Mouse (Mus musculus): Measurements from ENCODE around the gene Gsg1l. TPM values are rescaled to one million over a fixed set of nuclear protein-coding genes. Genes with fewer than 3 reads are reported as not detected.

Gene Gsg1l
- polyA plus RNA-seq, 1 experiment = 0.20 TPM

DNA sequence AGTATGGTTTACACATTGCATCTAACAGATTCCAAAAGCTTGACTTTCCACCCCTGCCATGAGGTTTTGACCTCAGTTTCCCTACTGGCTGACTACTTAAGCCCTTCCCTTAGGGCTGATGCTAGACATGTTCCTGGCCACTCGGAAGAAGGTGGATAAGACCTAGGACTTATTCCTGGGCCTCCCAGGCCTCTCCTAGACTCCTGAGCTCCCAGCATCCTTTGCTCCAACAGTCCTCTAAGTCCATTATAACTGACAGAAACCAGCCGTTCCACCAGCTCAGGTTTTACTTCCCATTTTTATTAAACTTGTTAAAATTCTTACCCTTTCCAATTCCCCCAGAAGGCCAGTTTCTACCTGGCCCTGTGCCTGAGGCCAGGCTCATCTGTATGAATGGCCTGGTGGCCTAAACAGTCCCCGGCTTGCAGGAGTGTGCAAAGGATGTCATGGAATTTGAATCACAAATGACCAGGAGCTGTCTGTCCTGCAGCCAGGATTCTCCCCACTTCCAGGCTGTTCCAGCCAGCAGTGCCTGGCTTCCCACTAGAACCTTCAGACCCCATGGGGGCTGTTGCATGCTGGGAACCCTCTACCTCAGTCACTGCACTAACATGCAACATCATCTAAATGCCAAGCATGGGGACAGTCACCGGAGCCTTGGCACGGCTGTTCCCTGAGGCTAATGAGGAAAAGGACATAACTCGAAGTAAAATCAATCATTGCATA, 139.7 kb downstream of the Gsg1l start:
- Histone ChIP-seq H3K4me1 (ENCODE audit: control insufficient read depth, insufficient read depth, insufficient read length, low read length) (no peaks in the 10 kb centered on the region), H3K27me3 (ENCODE audit: control insufficient read depth, insufficient read depth, low read length) (no peaks in the 10 kb centered on the region), H3K27ac (ENCODE audit: insufficient read depth, low read depth, low read length) (no peak overlapping the region), H3K4me3 (ENCODE audit: low read depth, low read length) (no peak overlapping the region), H3K36me3 (ENCODE audit: control insufficient read depth, insufficient read depth, low read length) (no peaks in the 10 kb centered on the region)
- WGBS = 70% methylated on average over 6 of the region's 6 CpGs
- TF ChIP-seq POLR2A (IDR thresholded peaks at IDR 0.05; ENCODE audit: low read depth, low read length) = no peak

DNA sequence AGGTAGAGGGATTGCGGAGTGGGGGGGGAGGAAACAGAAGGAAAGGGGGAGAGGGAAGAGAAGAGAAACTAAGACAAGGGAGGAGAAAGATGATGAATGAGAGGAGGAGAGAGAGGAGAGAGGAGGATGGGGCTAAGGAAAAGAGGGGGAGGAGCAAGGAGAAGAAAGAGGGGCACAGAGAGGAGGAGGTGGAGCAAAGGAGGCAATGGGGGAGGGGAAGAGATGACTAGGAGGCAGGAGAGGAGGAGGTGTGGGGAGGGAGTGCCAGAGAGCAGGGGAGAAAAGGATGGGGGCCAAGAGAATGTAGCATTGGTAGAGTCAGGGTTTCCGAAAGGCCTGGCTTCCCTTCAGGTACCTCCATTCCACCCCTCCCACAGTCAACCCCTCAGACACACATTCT, 147.9 kb downstream of the Gsg1l start:
- WGBS = 72% methylated on average over 2 of the region's 2 CpGs
- Histone ChIP-seq H3K4me1 (ENCODE audit: control insufficient read depth, insufficient read depth, insufficient read length, low read length) (no peaks in the 10 kb centered on the region), H3K27me3 (ENCODE audit: control insufficient read depth, insufficient read depth, low read length) (no peaks in the 10 kb centered on the region), H3K27ac (ENCODE audit: insufficient read depth, low read depth, low read length) (no peak overlapping the region), H3K4me3 (ENCODE audit: low read depth, low read length) (no peak overlapping the region), H3K36me3 (ENCODE audit: control insufficient read depth, insufficient read depth, low read length) (no peaks in the 10 kb centered on the region)
- TF ChIP-seq CTCF (IDR thresholded peaks at IDR 0.05; ENCODE audit: extremely low read depth, insufficient read length, insufficient replicate concordance, low read depth, low read length) (no peak), POLR2A (IDR thresholded peaks at IDR 0.05; ENCODE audit: low read depth, low read length) (no peak)

DNA sequence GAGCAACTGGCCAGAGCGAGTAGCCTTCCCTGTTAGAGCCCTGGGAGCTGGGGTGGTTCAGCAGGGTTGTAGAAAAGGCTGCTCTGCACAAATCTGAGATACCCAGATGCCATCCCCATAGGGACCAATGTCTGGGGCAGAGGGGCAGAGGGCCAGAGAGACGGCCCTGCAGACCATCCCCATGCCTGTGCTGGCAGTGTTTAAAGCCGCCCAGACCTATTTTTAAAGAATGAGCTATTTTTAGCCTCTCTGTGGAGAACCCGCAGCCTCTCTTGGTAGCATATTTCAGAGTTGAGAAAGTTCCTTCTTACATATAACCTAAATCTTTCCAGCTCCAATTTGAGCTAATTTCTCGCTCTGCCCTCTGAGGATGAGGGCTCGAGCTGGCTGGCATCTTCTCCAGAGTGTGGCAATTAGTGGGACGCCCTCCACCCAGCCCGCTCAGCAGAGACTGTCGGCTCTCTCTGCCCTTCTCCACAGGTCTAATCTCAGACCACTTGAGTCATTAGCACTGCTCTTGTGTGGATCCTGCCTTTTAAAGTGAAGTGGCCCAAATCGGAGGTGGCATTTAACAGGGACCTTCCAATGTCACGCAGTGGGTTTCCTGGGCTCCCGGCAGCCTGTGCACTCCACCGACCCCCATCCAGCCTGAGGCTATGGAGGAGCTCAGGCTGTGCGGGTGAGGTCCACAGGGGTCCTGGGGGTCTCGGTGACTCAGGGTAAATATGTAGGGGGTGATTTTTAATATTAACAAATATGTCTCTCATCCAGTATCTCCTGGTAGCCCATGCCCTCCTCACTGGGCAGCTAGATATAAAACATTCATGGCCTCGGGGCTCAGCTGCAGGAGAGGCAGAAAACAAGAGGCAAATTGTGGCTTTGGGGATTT, 148.6 kb downstream of the Gsg1l start:
- Histone ChIP-seq H3K4me3 (ENCODE audit: low read depth, low read length) (no peak overlapping the region), H3K27ac (ENCODE audit: insufficient read depth, low read depth, low read length) (no peak overlapping the region), H3K4me1 (ENCODE audit: control insufficient read depth, insufficient read depth, insufficient read length, low read length) (no peaks in the 10 kb centered on the region), H3K27me3 (ENCODE audit: control insufficient read depth, insufficient read depth, low read length) (no peaks in the 10 kb centered on the region), H3K36me3 (ENCODE audit: control insufficient read depth, insufficient read depth, low read length) (no peaks in the 10 kb centered on the region)
- TF ChIP-seq POLR2A (IDR thresholded peaks at IDR 0.05; ENCODE audit: low read depth, low read length) = no peak
- TF ChIP-seq CTCF (IDR thresholded peaks at IDR 0.05; ENCODE audit: extremely low read depth, insufficient read length, insufficient replicate concordance, low read depth, low read length) = no peak
- 54% methylated on average over 16 of the region's 16 CpGs for WGBS

DNA sequence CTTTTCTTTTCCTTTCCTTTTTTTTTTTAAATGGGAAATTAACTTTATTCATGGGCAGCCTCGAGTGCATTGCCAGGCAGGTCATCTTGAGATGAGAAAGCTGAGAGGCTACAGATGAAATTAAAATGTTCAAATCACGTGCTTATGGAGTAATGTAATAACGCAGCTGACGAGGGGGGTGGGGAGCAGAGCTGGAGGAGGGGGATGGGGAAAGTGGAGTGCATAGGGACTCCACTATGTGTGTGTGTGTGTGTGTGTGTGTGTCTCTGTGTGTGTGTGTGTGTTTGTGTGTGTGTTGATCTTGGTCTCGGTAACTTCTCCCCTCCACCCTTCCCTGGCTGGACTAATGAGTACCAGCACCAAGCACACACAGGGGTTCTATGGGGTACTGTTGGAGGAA, 150.6 kb downstream of the Gsg1l start:
- no peak overlapping the region for H3K27ac ChIP-seq (ENCODE audit: insufficient read depth, low read depth, low read length)
- H3K27me3 ChIP-seq (ENCODE audit: control insufficient read depth, insufficient read depth, low read length) = no peaks in the 10 kb centered on the region
- WGBS = 44% methylated on average over 5 of the region's 5 CpGs
- no peaks in the 10 kb centered on the region for H3K4me1 ChIP-seq (ENCODE audit: control insufficient read depth, insufficient read depth, insufficient read length, low read length)
- TF ChIP-seq POLR2A (IDR thresholded peaks at IDR 0.05; ENCODE audit: low read depth, low read length) (no peak), CTCF (IDR thresholded peaks at IDR 0.05; ENCODE audit: extremely low read depth, insufficient read length, insufficient replicate concordance, low read depth, low read length) (no peak)
- no peak overlapping the region for H3K4me3 ChIP-seq (ENCODE audit: low read depth, low read length)
- H3K36me3 ChIP-seq (ENCODE audit: control insufficient read depth, insufficient read depth, low read length) = no peaks in the 10 kb centered on the region

DNA sequence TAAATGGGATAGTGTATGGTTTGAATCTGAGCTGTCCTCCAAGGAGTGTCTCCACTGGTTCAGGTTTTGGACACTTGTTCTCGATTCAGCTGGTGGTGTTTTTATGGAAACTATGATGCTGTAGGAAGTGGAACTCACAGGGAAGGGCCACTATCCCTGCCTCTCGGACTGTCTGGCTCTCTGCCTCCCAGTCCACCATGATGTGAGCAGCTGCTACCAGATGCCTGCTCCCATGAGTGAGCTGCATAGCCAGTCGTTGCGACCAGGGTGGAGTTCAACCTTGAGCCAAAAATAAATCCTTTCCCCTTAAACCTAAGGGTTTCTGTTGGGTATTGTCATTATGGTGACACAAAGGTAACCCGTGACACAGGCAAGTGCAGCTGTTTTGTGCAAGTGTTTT, 158.2 kb downstream of the Gsg1l start:
- WGBS = 71% methylated on average over 5 of the region's 5 CpGs
- H3K4me1 ChIP-seq (ENCODE audit: control insufficient read depth, insufficient read depth, insufficient read length, low read length) = no peaks in the 10 kb centered on the region
- H3K36me3 ChIP-seq (ENCODE audit: control insufficient read depth, insufficient read depth, low read length) = no peaks in the 10 kb centered on the region
- no peaks in the 10 kb centered on the region for H3K27me3 ChIP-seq (ENCODE audit: control insufficient read depth, insufficient read depth, low read length)
- H3K27ac ChIP-seq (ENCODE audit: insufficient read depth, low read depth, low read length) = no peak overlapping the region
- no peak overlapping the region for H3K4me3 ChIP-seq (ENCODE audit: low read depth, low read length)
- TF ChIP-seq CTCF (IDR thresholded peaks at IDR 0.05; ENCODE audit: extremely low read depth, insufficient read length, insufficient replicate concordance, low read depth, low read length) = no peak
- no peak for TF ChIP-seq POLR2A (IDR thresholded peaks at IDR 0.05; ENCODE audit: low read depth, low read length)

DNA sequence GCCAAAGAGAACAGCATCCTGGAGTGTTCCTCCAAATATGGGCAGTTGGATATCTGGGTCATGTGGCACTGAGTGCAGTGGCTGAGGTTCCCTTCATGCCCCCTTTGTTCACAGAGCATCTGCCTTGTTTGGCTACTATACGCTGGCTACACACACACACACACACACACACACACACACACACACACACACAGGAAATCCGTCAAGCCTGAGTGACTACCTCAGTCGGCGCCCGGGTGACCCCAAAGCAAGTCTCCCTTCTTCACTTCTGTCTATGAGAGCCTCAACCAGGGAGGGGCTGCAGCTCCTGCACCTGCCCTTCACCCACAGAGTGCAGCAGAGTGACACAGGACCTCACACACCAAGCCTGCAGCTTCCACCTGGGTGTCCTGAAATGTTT, 161.4 kb downstream of the Gsg1l start:
- WGBS = 59% methylated on average over 5 of the region's 5 CpGs

DNA sequence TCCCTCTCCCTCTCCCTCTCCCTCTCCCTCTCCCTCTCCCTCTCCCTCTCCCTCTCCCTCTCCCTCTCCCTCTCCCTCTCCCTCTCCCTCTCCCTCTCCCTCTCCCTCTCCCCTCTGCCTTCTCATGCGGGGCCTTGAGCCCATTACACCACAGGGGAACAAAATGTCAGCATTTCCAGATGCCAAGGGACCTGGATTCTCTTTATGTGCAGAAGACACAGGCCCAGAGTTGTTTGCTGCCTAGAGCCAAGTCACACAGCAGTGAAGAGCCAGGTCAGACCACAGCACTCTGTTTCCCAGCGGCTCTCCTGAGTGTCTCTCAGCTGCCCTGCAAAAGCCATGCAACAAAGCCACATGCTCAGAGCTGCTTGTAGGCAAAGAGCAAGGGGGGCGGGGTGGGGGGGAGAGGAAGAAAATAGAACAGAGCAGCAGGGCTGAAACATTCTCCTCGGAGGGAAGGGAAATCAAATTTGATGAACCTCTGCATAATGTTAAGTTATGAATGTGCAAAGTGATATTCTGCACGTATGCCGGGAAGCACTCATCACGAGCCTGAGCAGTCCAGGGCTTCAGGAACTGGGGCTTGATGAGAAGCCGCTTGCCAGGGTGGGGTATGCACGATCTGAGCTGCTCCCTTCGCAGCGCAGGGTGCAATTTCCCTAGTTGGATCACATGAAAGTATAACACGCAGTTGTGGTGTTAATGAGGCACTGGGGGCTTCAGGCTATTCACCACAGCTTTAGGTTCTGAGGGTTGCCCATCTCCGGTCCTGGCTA, 181.6 kb downstream of the Gsg1l start:
- Histone ChIP-seq H3K36me3 (ENCODE audit: control insufficient read depth, insufficient read depth, low read length) (no peaks in the 10 kb centered on the region), H3K27me3 (ENCODE audit: control insufficient read depth, insufficient read depth, low read length) (no peaks in the 10 kb centered on the region), H3K27ac (ENCODE audit: insufficient read depth, low read depth, low read length) (no peak overlapping the region), H3K4me1 (ENCODE audit: control insufficient read depth, insufficient read depth, insufficient read length, low read length) (no peaks in the 10 kb centered on the region), H3K4me3 (ENCODE audit: low read depth, low read length) (no peak overlapping the region)
- TF ChIP-seq CTCF (IDR thresholded peaks at IDR 0.05; ENCODE audit: extremely low read depth, insufficient read length, insufficient replicate concordance, low read depth, low read length) = no peak
- TF ChIP-seq POLR2A (IDR thresholded peaks at IDR 0.05; ENCODE audit: low read depth, low read length) = no peak
- 67% methylated on average over 13 of the region's 13 CpGs for WGBS

More for the DNA sequence above, 161.4 kb downstream of the Gsg1l start:
- H3K4me3 ChIP-seq (ENCODE audit: low read depth, low read length) = no peak overlapping the region
- no peaks in the 10 kb centered on the region for H3K36me3 ChIP-seq (ENCODE audit: control insufficient read depth, insufficient read depth, low read length)
- H3K27ac ChIP-seq (ENCODE audit: insufficient read depth, low read depth, low read length) = no peak overlapping the region
- TF ChIP-seq POLR2A (IDR thresholded peaks at IDR 0.05; ENCODE audit: low read depth, low read length) = no peak
- H3K27me3 ChIP-seq (ENCODE audit: control insufficient read depth, insufficient read depth, low read length) = no peaks in the 10 kb centered on the region
- H3K4me1 ChIP-seq (ENCODE audit: control insufficient read depth, insufficient read depth, insufficient read length, low read length) = no peaks in the 10 kb centered on the region

Measured in small intestine, adult 2 months (tissue).